Mouse (Mus musculus) layer of hippocampus, adult 9-10 months (tissue): Measurements from ENCODE around the gene Cuedc2.

ENCODE experiments used
- DNase-seq: peaks from one replicate; pipeline ENCODE4 v3.0.0; 2022; ENCODE audit warnings: low spot score

The Cuedc2 gene

DNA sequence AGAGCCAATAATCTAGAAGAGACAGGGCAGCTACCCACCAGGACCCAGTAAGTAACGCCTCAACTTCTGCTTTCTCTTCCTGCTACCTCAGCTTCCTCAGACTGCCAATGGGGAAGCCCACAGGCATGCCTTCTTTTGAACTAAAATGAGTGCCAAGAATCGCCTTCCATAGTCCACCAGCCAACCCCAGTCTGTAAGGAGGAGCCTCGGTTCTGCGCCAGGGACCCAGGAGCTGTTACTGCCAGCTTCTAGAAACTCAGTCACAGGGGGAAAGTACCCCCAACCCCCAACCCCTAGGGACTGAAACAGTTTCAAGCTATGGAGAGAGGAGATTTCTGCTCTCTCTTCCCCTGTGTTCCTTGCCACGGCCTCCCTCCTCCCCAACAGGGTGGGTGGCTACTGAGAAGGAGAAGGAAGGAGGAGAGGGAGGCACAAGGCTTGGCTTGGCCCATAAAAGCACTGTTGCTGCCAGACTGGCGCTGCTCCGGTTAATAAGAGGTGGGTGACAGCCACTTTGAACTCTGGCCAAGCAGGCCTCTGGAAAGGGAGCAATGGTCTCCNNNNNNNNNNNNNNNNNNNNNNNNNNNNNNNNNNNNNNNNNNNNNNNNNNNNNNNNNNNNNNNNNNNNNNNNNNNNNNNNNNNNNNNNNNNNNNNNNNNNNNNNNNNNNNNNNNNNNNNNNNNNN is 927 bp upstream of the Cuedc2 start:
- no peak for DNase-seq

DNA sequence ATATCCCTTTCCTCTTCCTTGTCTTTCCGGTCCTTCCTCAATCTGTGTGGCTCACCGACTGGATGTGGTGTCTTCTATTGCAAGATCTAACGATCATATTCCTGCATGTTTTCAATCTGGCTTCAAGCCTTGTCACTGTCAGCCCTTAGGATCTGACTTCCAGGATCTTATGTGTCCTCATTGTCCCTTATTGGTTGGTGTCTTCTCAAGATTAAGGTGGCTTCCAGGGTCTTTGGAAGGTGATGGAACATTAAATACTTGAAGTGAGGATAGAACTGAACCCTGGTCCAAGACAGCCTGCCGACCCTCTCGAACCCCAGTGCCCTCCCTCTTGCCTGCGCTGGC is 412 bp upstream of the Cuedc2 start:
- no peak for DNase-seq

DNA sequence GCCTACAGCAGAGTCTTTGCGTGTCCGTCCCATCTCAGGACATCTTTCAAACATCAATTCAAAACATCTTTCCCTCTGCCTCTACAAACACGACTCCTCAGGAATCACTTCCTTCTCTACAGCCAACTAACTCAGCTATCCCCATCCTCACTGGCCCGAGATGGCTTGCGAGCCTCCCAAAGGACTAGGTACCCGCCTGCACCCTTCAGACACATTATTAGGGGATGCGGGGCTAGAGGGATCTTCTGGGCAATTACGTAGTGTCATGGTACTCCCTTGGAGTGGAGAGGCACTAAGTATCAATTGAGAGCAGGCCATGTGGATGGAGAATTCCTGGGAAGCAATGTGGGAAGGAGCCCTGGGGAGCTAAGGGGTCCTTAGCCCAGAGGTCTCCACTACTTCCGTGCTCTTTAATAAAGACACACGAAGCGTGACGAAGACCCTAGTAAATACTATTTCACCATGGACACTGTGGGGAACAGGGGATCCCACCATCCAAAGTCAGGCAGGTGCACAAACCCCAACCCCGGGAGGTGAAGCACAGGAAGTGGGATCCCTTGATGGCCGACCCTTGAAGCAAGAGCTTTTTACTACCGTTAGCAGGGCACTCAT is 677 bp downstream of the Cuedc2 start:
- no peak for DNase-seq

DNA sequence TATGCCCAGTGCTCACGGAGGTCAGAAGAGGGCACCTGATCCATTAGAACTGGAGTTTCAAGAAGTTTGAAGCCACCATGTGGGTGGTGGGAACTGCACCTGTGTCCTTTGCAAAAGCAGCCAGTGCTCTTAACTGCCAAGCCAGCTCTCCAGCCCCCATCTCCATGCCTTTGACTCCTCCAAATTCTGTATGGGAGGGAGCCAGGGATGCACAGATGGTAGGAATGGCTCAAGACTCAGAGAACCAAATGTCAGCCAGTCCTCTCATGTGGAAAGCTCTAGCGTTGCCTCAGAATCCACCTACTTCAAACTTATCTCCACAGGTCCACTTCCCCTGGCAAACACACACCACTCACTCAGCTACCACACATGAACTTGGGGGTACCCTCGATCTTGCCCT is 4.6 kb downstream of the Cuedc2 start:
- no peak for DNase-seq

DNA sequence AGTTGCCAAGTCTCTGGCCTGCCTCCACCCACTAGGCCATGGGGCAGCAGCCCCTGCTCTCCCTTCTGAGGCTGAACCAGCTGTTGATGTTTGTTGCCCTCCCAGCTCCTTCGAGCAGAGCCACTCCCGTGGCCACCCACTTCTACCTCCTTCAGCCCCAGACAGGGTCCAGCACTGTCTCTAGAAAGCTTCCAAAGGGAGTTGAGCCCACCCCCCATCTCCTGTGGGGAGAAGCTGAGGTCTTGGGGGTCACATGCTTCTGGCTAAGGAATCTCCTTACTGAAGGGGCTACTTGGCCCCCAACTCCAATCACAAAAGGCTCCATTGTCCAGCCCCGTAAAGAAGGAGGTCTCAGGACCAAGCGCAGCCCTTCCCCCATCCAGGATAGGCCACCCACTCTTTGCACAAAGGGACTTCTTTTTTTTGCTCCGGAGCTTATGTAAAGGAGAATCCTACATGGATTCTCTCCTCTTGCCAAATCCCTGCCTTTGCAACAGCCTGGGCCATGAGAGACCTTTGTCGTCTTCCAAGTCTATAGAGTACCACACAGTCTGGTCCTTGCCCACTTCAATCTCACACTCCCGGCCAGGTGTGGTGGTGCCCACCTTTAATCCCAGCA is 5.7 kb downstream of the Cuedc2 start:
- DNase-seq: no peak

GRCm38 (mm10) chr19:46331936-46332335 is 6.6 kb downstream of the Cuedc2 start:
- DNase-seq: no peak

DNA sequence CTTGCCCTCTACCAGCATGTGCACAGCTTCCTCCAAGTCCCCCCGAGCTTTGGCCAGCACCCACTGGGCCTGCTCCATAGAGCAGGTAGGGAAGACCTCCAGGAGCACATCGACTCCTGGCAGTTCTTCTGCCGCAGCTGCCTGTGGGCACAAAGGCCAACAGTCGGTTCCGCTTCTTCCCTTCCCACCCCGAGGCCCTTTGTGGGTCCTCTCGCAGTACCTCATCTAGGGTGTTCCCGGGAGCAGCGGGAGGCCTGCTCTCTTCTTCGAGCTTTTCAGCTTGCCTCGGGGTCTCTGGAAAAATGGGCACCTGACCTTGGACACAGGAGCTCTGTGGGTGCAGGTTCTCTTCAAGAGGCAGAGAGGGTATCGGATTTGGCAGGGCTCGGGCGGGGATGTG is 7.2 kb downstream of the Cuedc2 start:
- no peak for DNase-seq

- DNase-seq: no peak
Observed at GRCm38 (mm10) chr19:46330696-46331095, 7.8 kb downstream of the Cuedc2 start.

GRCm38 (mm10) chr19:46329951-46330350 is 8.6 kb downstream of the Cuedc2 start:
- no peak for DNase-seq

DNA sequence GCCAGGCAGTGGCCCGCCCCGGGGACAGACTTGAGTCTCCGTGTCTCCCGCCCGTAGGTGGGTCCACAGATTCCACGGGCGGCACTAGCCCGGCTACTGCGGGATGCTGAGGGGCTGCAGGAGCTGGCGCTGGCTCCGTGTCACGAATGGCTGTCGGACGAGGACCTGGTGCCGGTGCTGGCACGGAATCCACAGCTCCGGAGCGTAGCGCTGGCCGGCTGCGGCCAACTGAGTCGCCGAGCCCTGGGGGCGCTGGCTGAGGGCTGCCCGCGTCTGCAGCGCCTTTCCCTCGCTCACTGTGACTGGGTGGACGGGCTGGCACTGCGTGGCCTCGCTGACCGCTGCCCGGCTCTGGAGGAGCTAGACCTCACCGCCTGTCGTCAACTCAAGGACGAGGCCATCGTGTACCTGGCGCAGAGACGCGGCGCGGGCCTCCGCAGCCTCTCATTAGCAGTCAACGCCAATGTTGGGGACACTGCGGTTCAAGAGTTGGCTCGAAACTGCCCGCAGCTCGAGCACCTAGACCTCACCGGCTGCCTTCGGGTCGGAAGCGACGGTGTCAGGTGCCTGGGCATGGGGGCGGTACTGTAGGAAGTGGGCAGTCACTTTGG is 9.4 kb downstream of the Cuedc2 start:
- no peak for DNase-seq

- DNase-seq: peak; percentile 87
Observed at GRCm38 (mm10) chr19:46328081-46329030, 10.1 kb downstream of the Cuedc2 start, which contains the start of gene Fbxl15. Fbxl15 (plus strand) TSS chr19:46328184.

DNA sequence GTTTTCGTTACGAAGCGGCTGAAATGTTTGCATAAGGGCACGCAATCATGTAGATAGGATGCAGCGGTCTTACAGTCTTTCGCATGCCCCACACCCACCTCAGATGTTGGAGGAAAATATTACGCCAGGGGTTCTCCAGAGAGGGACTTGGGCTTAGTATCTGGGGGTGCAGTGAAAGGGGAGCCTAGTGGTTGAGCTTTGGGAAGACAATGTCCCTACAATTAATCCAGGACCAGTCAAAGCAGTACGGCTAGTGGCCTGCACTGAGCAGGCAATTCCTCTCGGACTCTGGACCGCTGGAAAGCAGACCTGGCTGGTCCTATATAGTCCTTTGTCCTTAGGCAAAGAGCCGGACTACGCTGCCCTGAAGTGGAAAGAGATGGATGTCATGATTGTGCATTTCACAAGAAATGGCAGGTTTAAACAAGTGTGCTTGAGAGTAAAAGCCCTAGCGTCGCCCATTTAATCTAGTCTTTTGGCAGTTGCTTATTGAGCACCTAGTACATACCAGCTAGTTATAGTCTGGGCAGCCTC is 10.9 kb downstream of the Cuedc2 start:
- DNase-seq: no peak

GRCm38 (mm10) chr19:46326756-46327305 is 11.7 kb downstream of the Cuedc2 start, which contains the start of gene Psd:
Psd (minus strand) TSS chr19:46327156.
- no peak for DNase-seq

DNA sequence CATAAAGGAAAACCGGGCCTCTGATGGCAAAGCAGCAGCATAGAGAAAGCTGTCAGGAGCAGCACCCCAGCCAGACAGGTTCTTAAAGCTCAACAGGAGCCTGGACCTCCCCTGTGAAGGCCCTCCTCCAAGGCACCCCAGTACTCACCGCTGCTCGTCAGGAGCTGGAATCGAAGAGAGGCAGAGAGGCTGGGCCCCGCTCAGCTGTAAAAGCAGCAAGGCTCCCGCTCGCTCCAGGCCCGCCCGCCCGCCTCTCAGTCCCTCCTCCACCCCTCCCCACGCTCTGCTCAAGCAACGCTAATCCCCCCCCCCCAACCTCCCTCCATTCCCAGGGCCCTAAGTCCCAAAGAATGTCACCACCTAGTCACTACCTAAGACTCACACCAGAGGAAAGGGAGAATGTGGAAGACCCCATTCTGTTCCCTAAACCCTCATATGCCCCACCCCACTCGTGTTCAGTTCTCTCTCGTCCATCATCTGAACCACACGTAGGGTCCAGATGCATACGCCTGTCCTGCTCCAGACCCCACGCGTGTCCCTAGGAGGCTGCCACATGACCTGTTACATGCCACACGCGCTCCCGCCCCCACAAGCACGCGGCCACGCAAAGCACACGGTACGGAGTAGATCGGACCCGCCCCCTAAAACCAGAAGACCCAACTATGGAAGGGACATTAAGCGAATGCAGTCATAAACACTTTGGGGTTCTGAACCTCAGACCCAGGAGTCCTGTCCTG is 12.3 kb downstream of the Cuedc2 start:
- no peak for DNase-seq

GRCm38 (mm10) chr19:46324918-46325317 is 13.6 kb downstream of the Cuedc2 start:
- no peak for DNase-seq

DNA sequence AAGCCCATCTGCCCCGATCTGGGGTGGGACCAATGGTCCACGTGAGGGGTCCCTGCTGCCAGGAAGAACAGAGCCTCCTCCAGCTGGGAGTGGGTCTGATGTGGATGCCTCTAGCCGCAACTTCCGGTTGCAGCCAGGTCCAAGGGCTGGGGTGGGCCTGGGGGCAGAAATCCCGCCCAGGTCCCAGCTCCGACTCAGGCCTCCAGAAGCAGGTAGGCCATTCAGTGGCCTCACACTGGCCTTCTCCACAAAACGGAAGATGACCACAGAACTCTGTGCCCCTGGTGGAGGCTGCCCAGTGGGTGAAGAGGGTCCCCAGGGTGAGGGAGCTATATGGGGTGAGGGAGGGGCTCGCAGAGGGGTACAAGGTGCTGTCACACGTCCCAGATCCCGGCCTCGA is 14.1 kb downstream of the Cuedc2 start:
- DNase-seq: no peak

- DNase-seq: no peak
Observed at GRCm38 (mm10) chr19:46323716-46324115, 14.8 kb downstream of the Cuedc2 start.

DNA sequence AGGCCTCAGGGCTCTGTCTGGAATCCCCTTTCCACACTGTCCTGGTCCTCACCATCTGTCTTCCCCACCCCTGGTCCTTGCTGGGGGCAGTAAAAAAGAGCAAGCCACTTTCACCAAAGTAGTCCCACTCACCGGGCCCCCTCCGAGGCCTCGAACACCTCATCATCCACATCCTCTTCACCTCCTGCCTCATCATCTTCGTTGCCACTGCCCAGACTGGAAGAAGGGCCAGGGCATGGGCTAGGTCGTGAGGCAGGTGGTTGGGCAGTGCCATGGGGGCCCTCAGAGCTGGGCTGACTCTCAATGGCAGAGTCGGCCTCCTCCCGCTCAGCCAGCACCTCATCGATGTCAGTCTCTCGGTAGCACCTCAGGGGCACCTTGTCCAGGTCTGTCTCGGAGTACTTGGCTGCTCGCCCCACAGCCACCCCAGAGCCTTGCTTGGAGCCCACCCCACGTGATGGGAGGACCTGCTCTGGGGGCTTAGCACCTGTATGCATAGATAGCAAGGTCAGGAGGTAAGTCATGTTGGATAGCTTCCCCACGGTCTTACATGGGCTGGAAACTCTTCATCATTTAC is 15.4 kb downstream of the Cuedc2 start:
- no peak for DNase-seq

GRCm38 (mm10) chr19:46322144-46322995 is 16.1 kb downstream of the Cuedc2 start:
- DNase-seq: no peak
